Mouse (Mus musculus): ENCODE measurements around the gene Mtor.

- TF ChIP-seq CTCF (IDR thresholded peaks at IDR 0.05; ENCODE audit: control insufficient read depth, insufficient read depth, insufficient replicate concordance, low read depth, low read length) (no peak), POLR2A (IDR thresholded peaks at IDR 0.05; ENCODE audit: control insufficient read depth, low read depth, low read length) (no peak)
Observed at GRCm38 (mm10) chr4:148435657-148436330, 12.6 kb upstream of the Mtor start.
